Comparison of ENCODE assay signal across 9 mouse cellular contexts in genomic region chr19:37686941-37687850, GRCm38 (mm10). TPM values are rescaled to one million over a fixed set of nuclear protein-coding genes. Genes with fewer than 3 reads are reported as not detected.
A peak's percentile ranks its signal among the peaks of the same experiment; 100 is the strongest.
DNase-seq lines count a peak whose midpoint lies in the region; ATAC-seq lines count a peak whose summit lies in the region.
"Had no signal": no experiment of that assay in that cellular context is flagged by ENCODE, and none has a peak within 500 bp of the region (broad histone marks: within the 10 kb centered on the region; RNA-seq: fewer than 3 reads in every experiment).

No protein-coding gene starts in this region.

- no peaks in the 10 kb centered on the region for H3K36me3 ChIP-seq in heart, embryonic 10.5 days

- peak overlapping the region; percentile 36 for H3K4me3 ChIP-seq in heart, embryonic 10.5 days

- H3K27ac ChIP-seq in heart, embryonic 10.5 days: no peak overlapping the region

- 4% methylated on average over 62 of the region's 62 CpGs for WGBS in heart, embryonic 10.5 days

- DNase-seq in heart, embryonic 10.5 days (ENCODE audit: low spot score): no peak
- no peak for DNase-seq in heart, adult 11 months
- peak; percentile 76 for DNase-seq in ES-CJ7 (ENCODE audit: low read depth, low spot score)
- DNase-seq in forelimb bud, embryonic 11.5 days (ENCODE audit: low read depth, low spot score): peak; percentile 59
- peak; percentile 15 for DNase-seq in lung, postnatal 14 days
- no peak for DNase-seq in right cerebral cortex, postnatal 4 days
- DNase-seq in urinary bladder, adult 2 months (ENCODE audit: low spot score): no peak

- H3K9me3 ChIP-seq in heart, embryonic 10.5 days: no peaks in the 10 kb centered on the region

- H3K27me3 ChIP-seq in heart, embryonic 10.5 days (ENCODE audit: insufficient read depth, poor library complexity, severe bottlenecking): peaks cover 100% of the 10 kb centered on the region

- ATAC-seq in CD4-positive, CD25-positive, alpha-beta regulatory T cell, adult 4 months: no peak

- peaks cover 32% of the 10 kb centered on the region for H3K4me1 ChIP-seq in heart, embryonic 10.5 days

RNA-seq across cellular contexts. Expression of gene Cyp26c1, which starts 1.8 kb away (rescaled TPM):
- polyA plus RNA-seq in heart, embryonic 10.5 days (2016; fragmentation: Nextera tagmentation; extraction: Ambion mirVana): 0.10 and 0.21 TPM in 2 replicates
- not detected for polyA plus RNA-seq in CD4-positive, CD25-positive, alpha-beta regulatory T cell, adult 4 months (2017; shearing (Covaris generic))
- 0.03 and 0.04 TPM in 2 replicates for polyA plus RNA-seq in urinary bladder, adult 2 months (2012; rRNA removed)
- polyA plus RNA-seq: liver, embryonic 16.5 days had no signal

RNA-seq across cellular contexts. Expression of gene Cyp26a1, which starts 10.4 kb away (rescaled TPM):
- polyA plus RNA-seq in heart, embryonic 10.5 days (2016; fragmentation: Nextera tagmentation; extraction: Ambion mirVana): 2.2 and 3.4 TPM in 2 replicates
- not detected for polyA plus RNA-seq in CD4-positive, CD25-positive, alpha-beta regulatory T cell, adult 4 months (2017; shearing (Covaris generic))
- 0.09 and 0.14 TPM in 2 replicates for polyA plus RNA-seq in urinary bladder, adult 2 months (2012; rRNA removed)
- polyA plus RNA-seq: liver, embryonic 16.5 days had no signal

Comparison
In these comparisons a context has a peak if more than half of its experiments do, and no peak if none do; other contexts are left out.
1. DNase-seq: peak in ES-CJ7 (single experiment), forelimb bud, embryonic 11.5 days (single experiment) and lung, postnatal 14 days (single experiment); none in heart, embryonic 10.5 days (single experiment), heart, adult 11 months (single experiment), right cerebral cortex, postnatal 4 days (single experiment) and urinary bladder, adult 2 months (single experiment).